ENCODE assay signal across 10 mouse cellular contexts in the genomic region with DNA sequence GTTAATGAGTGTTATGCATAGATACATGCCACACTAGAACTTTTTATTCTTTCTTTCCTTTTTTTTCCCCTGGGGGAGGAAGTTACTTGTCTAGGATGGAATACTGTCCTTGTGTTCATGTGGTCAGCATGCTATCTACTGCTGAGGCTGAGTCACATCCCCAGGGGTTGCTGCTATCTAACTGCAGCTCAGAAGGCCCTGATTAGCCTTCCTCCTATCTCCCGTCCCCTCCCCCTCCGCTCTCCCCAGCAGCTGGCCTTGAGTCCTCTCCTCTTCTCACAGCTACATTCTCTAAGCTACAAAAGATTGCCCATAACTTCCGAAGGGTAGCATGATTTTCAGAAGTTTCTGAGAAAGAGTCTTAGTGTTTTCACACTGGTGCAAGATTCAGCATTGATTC.
DNase-seq lines count a peak whose midpoint lies in the region; ATAC-seq and TF ChIP-seq lines count a peak whose summit lies in the region.
"Had no signal": no experiment of that assay in that cellular context is flagged by ENCODE, and none has a peak within 500 bp of the region (broad histone marks: within the 10 kb centered on the region; RNA-seq: fewer than 3 reads in every experiment).

No protein-coding gene starts in this region.

- ATAC-seq in megakaryocyte, adult 5-6 weeks (ENCODE audit: poor library complexity, severe bottlenecking): no peak
- no peak for ATAC-seq in stomach, postnatal 0 days (ENCODE audit: low FRiP score, low TSS enrichment)

- H3K4me3 ChIP-seq in megakaryocyte, embryonic 14.5 days (replicated peaks): peak overlapping the region; percentile 83
- no peak overlapping the region for H3K4me3 ChIP-seq in stomach, postnatal 0 days (ENCODE audit: low read depth, low read length)
- H3K4me3 ChIP-seq: forebrain, embryonic 12.5 days; midbrain, embryonic 10.5 days had no signal

- WGBS in stomach, postnatal 0 days: 70% methylated on average over 3 of the region's 3 CpGs

- no peak for TF ChIP-seq EP300 in stomach, postnatal 0 days (optimal IDR thresholded peaks at IDR 0.05)

- no peaks in the 10 kb centered on the region for H3K9me3 ChIP-seq in megakaryocyte, embryonic 14.5 days
- no peaks in the 10 kb centered on the region for H3K9me3 ChIP-seq in stomach, postnatal 0 days (ENCODE audit: control insufficient read depth, low read length)
- H3K9me3 ChIP-seq: forebrain, embryonic 12.5 days; midbrain, embryonic 10.5 days had no signal

- no peaks in the 10 kb centered on the region for H3K36me3 ChIP-seq in megakaryocyte, embryonic 14.5 days (replicated peaks; ENCODE audit: low read length)
- no peaks in the 10 kb centered on the region for H3K36me3 ChIP-seq in stomach, postnatal 0 days (ENCODE audit: control insufficient read depth, insufficient read depth, low read length)
- H3K36me3 ChIP-seq: forebrain, embryonic 12.5 days; midbrain, embryonic 10.5 days had no signal

- no peak for TF ChIP-seq CTCF in stomach, postnatal 0 days (IDR thresholded peaks at IDR 0.05; ENCODE audit: low read depth)

- intact Hi-C loops in heart, postnatal 14 days (cut with DNase I): no loop called here
- intact Hi-C loops in gastrocnemius, postnatal 14 days (cut with DNase I; ENCODE audit: low total_unique reads): no loop called here

- no peak overlapping the region for H3K27ac ChIP-seq in stomach, postnatal 0 days (replicated peaks)
- H3K27ac ChIP-seq: forebrain, embryonic 12.5 days; midbrain, embryonic 10.5 days had no signal

- H3K9ac ChIP-seq in stomach, postnatal 0 days (ENCODE audit: low read length): no peak overlapping the region
- H3K9ac ChIP-seq: forebrain, embryonic 12.5 days had no signal

- peak; percentile 7 for DNase-seq in c-Kit-positive CD71-positive TER-119-negative erythroid progenitor cells, embryonic 14.5 days (ENCODE audit: low read depth)
- DNase-seq in heart, postnatal 14 days: peak; percentile 46 to 57
- peak; percentile 39 for DNase-seq in testis, postnatal 14 days (ENCODE audit: low spot score)
- no peak for DNase-seq in gastrocnemius, postnatal 14 days
- DNase-seq in B cell, adult 2 months: no peak
- no peak for DNase-seq in stomach, postnatal 0 days (ENCODE audit: low spot score)

- peaks cover 58% of the 10 kb centered on the region for H3K4me1 ChIP-seq in megakaryocyte, embryonic 14.5 days
- no peaks in the 10 kb centered on the region for H3K4me1 ChIP-seq in stomach, postnatal 0 days (replicated peaks; ENCODE audit: control insufficient read depth, insufficient read depth)
- H3K4me1 ChIP-seq: forebrain, embryonic 12.5 days; midbrain, embryonic 10.5 days had no signal

- H3K4me2 ChIP-seq in stomach, postnatal 0 days (replicated peaks; ENCODE audit: low read depth): no peak overlapping the region
- H3K4me2 ChIP-seq: forebrain, embryonic 12.5 days had no signal

- no peaks in the 10 kb centered on the region for H3K27me3 ChIP-seq in megakaryocyte, embryonic 14.5 days (replicated peaks)
- no peaks in the 10 kb centered on the region for H3K27me3 ChIP-seq in stomach, postnatal 0 days (ENCODE audit: control insufficient read depth, insufficient read depth, low read length)
- H3K27me3 ChIP-seq: forebrain, embryonic 12.5 days had no signal

Comparison
In these comparisons a context has a peak if more than half of its experiments do, and no peak if none do; other contexts are left out.
1. DNase-seq: peak in c-Kit-positive CD71-positive TER-119-negative erythroid progenitor cells, embryonic 14.5 days (single experiment), heart, postnatal 14 days (2 of 2) and testis, postnatal 14 days (single experiment); none in gastrocnemius, postnatal 14 days (single experiment), B cell, adult 2 months (0 of 2) and stomach, postnatal 0 days (single experiment).